Mouse (Mus musculus) lung, postnatal 0 days (tissue): ENCODE measurements at regions not wholly inside any gene's neighbourhood (a gene's known extent, or its start where the extent isn't known, plus 50 kb on each side); places are given as distances from the start of the nearest gene placed in this dataset.

Source experiments
- CTCF ChIP-seq: IDR thresholded peaks from 2 replicates; pipeline ENCODE4 v1.5.1; 2016; ENCODE audit warnings: antibody characterized with exemption, mild to moderate bottlenecking
- EP300 ChIP-seq: IDR thresholded peaks from 2 replicates; pipeline ENCODE4 v1.6.1; 2016; ENCODE audit warnings: antibody characterized with exemption, mild to moderate bottlenecking, control low read depth

- TF ChIP-seq CTCF (no peak), EP300 (no peak)
Measured at GRCm38 (mm10) chr1:133543751-133544150, 66.3 kb downstream of the Snrpe start.
